Mouse (Mus musculus) spleen, postnatal 10 days (tissue): ENCODE results near the gene Scyl2.
A peak's percentile ranks its signal among the peaks of the same experiment; 100 is the strongest.
"Not testable (repeated sequence)": the region's sequence is repeated elsewhere in the genome, so short reads cannot be mapped to it uniquely, and the experiment has no call there.

Experiments used
- DNase-seq, 2 experiments: peaks; one replicate each; pipeline ENCODE4 v3.0.0; 2021 to 2022; ENCODE audit warnings: low spot score in 2 of 2

Scyl2 gene

DNA sequence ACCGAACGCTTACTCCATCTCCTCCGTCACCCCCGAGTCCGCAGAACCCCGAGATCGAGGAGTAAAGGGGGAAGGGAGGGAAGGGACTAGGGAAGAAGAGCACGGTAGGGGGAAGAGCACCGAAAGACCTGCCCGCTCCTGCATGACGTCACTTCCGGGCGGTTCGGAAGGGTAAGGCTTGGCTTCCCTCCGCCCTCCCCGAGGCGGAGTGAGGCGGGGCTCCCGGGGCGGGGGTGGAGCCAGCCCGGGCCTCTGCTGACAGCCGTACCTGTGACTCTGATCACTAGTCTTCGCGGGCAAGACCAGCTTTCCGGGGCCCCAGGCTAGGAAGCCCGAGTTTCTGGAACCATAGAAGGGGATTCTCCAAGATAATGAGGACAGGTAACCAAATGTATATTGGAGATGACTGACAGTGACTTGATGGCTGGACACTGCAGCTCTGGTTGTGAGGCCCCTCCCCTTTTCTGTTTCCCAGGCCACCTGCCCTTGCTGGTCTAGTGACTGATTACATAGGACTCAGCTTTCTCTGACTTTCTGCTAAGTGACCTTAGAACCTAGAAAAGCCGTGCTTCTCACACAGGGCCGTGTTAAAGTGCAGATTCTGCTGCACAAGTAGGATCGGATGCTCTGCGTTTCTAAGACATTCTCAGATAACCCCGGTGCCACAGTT, at the start of gene Scyl2:
Gene Scyl2, minus strand, starts transcription at position 147 of the 670 bp plus-strand sequence.
- DNase-seq: peak; percentile 93 to 98

DNA sequence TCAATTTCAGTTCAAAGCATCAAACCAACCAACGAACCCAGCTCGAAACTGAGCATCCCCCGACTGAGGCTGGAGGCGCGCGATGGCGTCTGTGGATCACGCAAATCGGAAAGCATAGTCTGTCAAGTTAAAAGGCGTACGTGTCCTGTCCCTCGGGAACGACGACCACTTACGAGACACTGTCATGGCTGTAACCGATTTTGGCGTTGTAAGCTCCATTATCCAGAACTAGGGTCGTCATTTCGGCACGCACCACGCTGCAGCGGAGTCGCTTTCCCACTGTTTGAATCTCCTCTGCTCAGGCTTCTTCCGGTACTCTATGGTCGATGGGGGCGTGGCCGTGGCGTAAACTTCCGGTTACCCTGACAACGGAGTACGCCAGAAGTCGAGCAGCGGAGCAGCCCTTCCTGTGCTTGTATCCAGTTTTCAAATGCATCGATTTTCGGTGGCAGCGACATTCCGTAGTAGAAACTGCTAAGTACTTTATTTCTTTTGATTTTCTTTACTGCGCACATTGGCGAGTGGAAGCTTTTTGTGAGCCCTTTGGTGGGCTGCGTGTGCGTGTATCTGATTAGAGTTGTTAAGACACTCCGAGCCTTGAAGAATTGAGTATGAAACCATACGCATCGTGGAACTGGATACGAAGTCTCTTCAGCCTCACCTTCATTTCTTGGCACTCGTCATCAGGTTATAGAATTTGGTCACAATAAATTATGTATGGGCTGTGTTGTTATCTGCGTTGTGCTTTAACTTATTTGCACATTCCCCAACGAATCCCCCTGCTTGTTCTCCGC, 46.1 kb upstream of the Scyl2 start, which contains the start of gene Actr6:
Gene Actr6, minus strand, starts transcription at position 295 of the 794 bp plus-strand sequence.
- DNase-seq: peak; percentile 86 to 96

- no peak for DNase-seq
Observed at GRCm38 (mm10) chr10:89731341-89731740, 45.3 kb upstream of the Scyl2 start.

DNA sequence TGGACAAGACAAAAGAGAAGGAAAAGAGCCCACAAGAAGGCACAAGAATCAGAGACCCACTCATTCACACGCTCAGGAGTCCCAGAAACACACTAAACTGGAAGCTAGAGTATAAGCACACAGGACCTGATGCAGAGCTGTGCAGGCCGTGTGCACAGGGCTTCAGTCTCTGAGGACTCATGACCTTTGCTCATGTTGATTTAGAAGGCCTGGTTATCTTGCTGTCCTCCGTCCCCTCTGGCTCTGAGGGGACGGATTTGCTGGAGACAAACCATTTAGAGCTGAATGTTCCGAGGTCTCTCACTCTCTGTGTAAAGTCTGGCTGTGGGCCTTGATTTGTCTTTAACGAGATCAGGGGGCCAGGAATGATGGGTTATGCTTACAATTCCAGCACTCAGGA, 44.3 kb upstream of the Scyl2 start:
- DNase-seq: no peak

DNA sequence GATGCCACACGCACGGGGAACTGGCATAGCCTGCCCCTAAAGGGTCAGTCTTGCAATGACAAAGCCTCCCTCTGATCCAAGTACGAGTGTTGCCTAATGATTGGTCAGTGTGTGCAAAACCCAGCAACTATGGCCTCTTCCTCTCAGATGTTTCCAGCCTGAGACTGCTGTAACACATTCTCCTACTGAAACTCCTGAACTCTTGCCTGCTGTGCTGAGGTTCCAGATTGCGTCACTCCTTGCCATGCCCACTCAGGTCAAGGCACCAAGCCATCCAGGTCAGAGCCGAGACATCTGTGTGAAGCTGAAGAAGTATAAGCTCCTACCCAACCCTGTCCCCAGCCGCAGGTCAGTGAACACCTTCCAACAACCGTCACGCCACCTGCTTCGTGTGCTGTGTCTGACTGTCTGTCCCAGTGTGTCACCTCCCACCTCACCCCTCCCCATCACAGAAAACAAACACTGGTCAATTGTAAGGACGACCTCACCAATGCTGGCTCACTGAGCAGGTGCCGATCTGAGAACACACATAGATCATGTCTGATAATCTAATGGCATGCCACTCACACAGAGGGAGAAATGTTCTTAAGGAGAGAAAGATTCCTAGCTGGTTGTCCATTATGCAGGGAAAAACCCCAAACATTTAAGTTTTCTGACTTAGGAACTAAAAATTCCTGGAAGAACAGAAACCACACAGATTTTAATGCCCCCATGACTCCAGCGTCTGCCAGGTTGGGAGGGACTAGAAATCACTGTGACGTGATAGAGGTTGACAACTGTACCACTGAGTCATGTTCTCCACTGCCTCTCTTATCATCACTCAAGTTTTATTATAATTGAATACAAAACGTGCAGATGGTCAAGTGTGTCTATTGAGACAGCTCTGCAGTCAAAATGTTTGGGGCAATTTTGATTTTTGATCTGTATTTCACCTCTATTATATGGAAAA, 36.4 kb upstream of the Scyl2 start:
- no peak for DNase-seq

- no peak for DNase-seq
Observed at GRCm38 (mm10) chr10:89720796-89721195, 34.7 kb upstream of the Scyl2 start.

- no peak for DNase-seq
Observed at GRCm38 (mm10) chr10:89720252-89720651, 34.2 kb upstream of the Scyl2 start.

DNA sequence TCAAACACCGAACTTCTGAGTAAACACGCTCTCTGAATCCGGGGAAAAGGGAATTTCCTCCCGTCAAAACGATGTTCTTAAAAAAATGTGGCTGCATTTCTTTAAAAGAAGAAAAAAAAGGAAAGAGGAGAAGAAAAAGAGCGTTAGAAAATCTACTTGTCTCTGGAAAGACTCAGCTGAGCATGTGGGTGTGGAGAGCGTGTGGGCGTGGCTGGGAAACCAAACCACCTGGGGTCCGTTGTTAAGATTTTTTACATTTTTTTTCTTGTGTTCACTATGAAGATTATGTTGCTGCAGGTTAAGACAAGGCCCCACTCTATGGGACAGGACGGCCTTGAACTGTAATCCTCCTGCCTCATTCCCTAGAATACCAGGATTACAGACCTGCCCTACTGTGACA, 28.8 kb upstream of the Scyl2 start:
- DNase-seq: no peak

DNA sequence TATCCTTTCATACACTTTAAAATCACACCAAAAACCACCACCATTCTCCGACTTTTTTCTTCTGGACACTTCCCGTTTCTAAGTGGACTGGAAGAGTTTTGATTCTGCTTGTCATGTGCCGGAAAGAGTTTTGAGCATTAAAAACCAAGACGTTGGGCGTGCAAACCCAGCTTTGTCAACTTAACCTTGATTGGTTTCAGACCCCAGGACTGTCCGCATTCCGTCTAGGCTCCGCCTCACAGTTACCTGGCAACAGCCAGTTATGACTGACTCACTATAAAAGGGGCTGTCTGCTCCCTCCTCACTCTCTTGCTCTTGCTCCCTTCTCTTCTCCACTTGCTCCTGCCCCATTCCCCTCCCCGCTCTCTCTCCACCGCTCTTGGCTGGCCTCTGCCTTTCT, 22.6 kb upstream of the Scyl2 start:
- no peak for DNase-seq

DNA sequence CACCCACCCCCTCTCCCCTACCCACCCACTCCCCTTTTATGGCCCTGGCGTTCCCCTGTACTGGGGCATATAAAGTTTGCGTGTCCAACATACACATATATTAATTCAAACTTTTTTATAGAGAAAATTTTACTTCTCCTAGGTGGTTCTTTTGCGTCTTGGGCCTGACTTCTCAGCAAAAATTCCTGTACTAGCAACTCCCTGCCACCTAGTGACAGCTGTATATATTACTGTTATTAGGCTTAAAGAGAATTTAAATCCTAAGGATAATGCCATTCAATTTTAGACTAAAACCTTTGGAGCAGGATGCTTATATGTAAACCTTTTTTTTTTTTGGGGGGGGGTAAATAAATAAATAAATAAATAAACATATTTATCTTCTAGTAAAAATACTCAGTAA, 21.3 kb upstream of the Scyl2 start:
- DNase-seq: no peak

- DNase-seq: no peak
Observed at GRCm38 (mm10) chr10:89703042-89703441, 17.0 kb upstream of the Scyl2 start.

DNA sequence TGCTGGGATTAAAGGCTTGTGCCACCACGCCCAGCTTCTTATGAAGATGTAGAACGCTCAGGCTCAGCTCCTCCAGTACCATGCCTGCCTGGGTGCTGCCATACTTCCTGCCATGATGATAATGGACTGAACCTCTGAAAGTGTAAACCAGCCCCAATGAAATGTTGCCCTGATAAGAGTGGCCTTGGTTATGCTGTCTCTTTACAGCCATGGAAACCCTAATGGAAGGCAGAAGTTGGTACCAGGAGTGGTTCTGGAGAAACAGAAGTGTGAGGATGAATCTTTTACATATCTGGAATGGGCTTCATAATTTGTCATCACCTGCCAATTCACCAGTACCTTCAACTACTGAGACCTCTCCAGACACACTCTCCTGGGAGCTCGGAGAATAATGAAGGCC, 11.9 kb upstream of the Scyl2 start:
- no peak for DNase-seq

GRCm38 (mm10) chr10:89696270-89696669, 10.2 kb upstream of the Scyl2 start:
- DNase-seq: not testable (repeated sequence)

DNA sequence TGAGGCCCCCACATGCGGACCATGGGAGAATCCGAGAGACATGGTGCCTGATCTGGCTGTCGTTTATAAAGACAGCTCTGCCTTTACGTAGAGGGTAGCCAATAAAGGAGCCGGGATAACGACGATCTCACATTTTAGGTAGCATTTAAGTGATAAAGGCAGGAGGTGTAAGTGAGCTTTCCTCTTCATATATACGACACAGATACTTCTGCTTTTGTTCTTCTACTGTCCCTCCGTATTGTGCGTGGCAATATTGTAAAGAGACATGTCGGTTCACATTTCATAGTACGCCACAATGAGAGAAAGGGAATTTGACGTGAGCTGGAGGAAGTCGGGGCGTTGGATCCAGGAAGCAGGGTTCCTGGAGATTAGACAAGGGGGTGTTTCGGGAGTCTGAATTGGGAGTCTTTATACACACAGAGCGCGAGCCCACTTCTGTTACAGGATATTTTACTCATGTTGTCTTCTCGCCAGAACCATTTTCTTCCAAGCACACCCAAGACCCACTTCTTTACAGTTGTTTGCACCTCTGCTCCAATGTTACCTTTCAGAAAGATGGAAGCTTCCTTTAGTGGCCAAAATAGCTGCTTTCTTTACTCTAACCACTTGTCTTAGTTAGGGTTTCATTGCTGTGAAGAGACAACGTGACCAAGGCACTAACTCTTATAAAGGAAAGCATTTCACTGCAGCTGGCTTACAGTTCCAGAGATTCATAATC, 9.3 kb upstream of the Scyl2 start:
- no peak for DNase-seq

GRCm38 (mm10) chr10:89690021-89690420, 3.9 kb upstream of the Scyl2 start:
- DNase-seq: no peak

GRCm38 (mm10) chr10:89687455-89687854, 1.4 kb upstream of the Scyl2 start:
- no peak for DNase-seq

DNA sequence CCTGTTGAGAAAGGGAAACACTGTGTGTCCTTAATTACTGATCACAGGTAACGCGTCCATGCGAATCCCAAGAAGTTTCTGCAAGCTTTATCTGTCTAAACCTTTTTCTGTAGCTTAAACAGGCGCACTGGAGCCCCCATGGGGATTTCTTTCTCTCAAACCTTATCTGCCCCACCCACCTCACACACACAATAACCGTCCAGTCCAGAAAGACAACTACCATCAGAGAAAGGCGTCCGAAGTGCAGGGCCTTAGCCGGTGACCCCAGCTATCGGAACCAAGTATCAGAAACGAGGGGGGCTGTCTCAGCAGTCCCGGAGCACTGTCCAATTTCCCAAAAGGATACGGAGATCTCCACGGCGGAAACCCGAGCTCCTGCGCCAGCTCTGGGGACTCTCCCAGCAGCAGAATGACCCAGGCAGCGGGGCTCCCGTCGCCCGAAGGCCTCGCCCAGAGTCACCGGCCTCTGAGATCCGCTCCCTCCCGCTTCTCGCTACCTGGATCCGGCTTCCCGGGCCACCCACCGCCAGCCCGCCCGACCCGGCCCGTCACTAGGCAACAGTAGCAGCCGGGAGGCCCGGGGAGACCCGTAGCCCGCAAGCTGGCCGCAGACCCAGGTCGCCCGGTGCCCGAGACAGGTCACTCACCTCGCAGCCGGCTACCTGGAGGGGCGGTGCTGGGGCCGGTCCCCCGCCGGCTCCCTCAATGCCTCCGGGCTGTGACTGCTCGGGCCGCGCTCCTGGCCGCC, 520 bp downstream of the Scyl2 start:
- peak in 1 of 2 experiments; percentile 58 for DNase-seq

DNA sequence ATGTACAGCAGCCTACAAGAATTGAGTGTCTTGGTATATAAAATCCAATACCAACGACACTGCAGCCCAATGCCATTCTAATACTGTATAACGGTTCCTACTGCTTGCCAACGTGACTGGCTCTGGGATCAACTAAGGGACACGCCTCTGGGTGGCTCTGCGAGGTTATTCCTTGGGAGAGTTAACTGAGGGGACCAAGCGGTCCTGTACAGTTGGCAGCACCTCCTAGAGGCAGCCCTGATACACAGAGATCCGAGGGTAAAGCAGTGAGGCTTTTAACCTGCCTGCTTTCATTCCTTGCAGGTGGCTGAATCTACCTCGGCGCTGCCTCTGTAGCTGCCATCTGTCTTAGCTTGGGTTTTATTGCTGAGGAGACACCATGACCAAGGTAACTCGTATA, 3.1 kb downstream of the Scyl2 start:
- DNase-seq: no peak

GRCm38 (mm10) chr10:89682157-89682556, 3.9 kb downstream of the Scyl2 start:
- DNase-seq: no peak

DNA sequence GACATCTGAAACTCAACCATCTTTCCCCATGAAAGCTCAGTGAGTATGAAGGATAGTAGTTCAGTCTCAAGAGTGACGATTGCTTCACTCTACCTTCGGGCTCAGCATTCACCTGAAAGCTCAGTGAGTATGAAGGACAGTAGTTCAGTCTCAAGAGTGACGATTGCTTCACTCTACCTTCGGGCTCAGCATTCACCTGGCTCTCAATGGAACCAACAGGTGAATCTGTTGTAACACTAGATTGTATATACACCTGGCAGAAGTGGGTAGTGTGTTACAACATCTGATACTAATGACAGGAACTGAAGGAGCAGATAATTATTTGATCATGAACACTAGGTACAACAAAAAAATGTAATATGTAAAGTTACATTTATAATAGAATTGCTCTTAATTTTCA, 4.4 kb downstream of the Scyl2 start:
- no peak for DNase-seq

DNA sequence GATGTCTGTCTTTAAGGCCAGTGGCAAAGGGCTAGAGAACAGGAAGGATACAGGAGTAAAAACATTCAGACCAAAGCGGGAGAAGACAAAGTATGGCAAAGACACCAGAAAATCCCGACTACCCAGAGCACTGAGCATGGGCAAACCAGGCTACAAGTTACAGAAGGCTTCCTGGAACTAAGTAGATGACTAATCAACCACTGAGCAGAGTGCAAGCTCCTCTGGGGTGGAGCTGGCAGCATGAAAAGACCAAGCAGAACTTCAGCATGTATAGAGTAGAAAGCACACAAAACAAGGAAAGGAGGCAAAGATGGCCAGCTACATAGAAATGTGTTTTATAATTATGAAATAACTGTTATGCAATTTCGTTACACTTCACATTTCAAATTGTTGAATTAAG, 5.6 kb downstream of the Scyl2 start:
- no peak for DNase-seq
